Mouse (Mus musculus) Patski (cell line): ENCODE results near the gene Tnfrsf23. TPM values are rescaled to one million over a fixed set of nuclear protein-coding genes. Genes with fewer than 3 reads are reported as not detected.

ENCODE experiments used
- ATAC-seq: fragments of 100-300 bp; one replicate; pipeline ENCODE4 v1.8.0; 2021
- CTCF ChIA-PET: fragments of 350-600 bp; sonication (Branson Sonifier 250); formaldehyde crosslinking; loops from one replicate; lab custom pipeline; 2022; ENCODE audit warnings: inconsistent platforms; lab: Charles Lee
- POLR2A ChIA-PET: fragments of 350-600 bp; sonication (Branson Sonifier 250); formaldehyde crosslinking; loops from one replicate; lab custom pipeline; 2022; ENCODE audit warnings: antibody characterized with exemption, inconsistent platforms; lab: Charles Lee
- DNase-seq: peaks from one replicate; pipeline ENCODE4 v3.0.0-alpha.2; 2011; ENCODE audit warnings: low read depth, low spot score
- H3K27me3 ChIP-seq: fragments of 371-371 bp; one replicate; pipeline ENCODE4 v1.5.1; 2021
- CTCF ChIP-seq: fragments of 100-300 bp; IDR thresholded peaks from one replicate; pipeline ENCODE4 v1.5.1; 2021
- in situ Hi-C: fragments of 300-500 bp; cut with MboI; formaldehyde crosslinking; loops from 3 replicates; pipeline ENCODE4 v1.11.1; 2018; ENCODE audit warnings: low pct_unique_long_range_greater_than_20kb, mixed read lengths
- polyA plus RNA-seq: library from polyadenylated mRNA; unstranded; gene quantifications from one replicate; pipeline ENCODE4 v1.2.3, GENCODE M21; 2021

Tnfrsf23 gene
- polyA plus RNA-seq = 20.6 TPM

- POLR2A ChIA-PET = interaction anchor here (0.5 to 1.0 kb wide), 4 partner anchors 25 to 145 kb away, joined by 3 to 7 read pairs (median 4); no protein-coding TSS in a partner anchor
- in situ Hi-C loops = no loop called here
- DNase-seq = no peak
- CTCF ChIA-PET = interaction anchor here (0.8 to 2.7 kb wide), 3 partner anchors 21 to 47 kb away, joined by 3 to 7 read pairs (median 3); no protein-coding TSS in a partner anchor
- peak; percentile 83 for ATAC-seq
- TF ChIP-seq CTCF = no peak
- H3K27me3 ChIP-seq = no peaks in the 10 kb centered on the region
Observed at GRCm38 (mm10) chr7:143685359-143686067, at the start of gene Tnfrsf23. TSS of gene Tnfrsf23 (minus strand) at chr7:143685872.

DNA sequence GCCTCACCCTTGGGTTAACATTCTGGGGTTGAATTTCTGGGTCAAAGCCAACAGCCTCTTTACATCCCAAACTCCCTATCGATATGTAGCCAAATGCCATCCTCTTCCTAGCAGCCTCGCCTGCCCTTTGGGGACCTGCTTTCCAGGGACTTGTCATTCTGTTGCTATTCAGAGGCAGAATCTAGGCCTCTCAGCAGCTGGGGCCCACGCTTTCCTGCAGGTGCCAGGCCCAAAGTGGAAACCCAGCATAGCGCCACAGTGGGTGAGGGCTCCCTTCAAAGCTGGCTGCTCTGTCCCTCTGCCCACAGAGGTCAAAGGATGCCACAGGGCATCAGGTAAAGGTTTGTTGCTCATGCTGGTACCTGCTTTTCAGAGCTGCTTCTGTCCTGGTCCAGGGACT is 48.1 kb upstream of the Tnfrsf23 start:
- ATAC-seq (no peak), DNase-seq (no peak)
- ChIA-PET POLR2A (no interaction called here), CTCF (no interaction called here)
- H3K27me3 ChIP-seq = no peaks in the 10 kb centered on the region
- in situ Hi-C loops = no loop called here
- TF ChIP-seq CTCF = no peak

GRCm38 (mm10) chr7:143729886-143730285 is 44.2 kb upstream of the Tnfrsf23 start:
- DNase-seq (no peak), ATAC-seq (no peak)
- TF ChIP-seq CTCF = no peak
- CTCF ChIA-PET = no interaction called here
- in situ Hi-C loops = no loop called here
- POLR2A ChIA-PET = no interaction called here
- no peaks in the 10 kb centered on the region for H3K27me3 ChIP-seq

DNA sequence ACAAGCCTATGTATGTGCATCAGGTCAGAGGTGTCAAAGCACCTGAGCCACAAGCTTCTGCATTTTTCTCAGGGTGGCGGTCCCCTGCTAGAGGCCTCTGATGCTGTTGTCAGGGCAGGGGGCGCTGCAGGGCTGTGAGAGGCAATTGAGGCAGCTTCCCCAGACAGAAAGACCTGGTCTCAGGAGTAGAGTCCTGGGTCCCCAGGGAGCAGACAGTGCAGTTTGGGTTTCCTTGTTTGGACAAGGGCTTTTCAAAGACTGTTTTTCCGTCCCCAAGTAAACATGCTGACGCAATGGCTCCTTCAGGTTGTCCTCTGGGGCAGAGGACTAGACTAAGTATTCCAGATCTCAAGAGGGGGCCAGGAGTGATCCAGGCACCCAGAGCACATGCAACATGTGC is 40.7 kb upstream of the Tnfrsf23 start:
- ChIA-PET CTCF (no interaction called here), POLR2A (no interaction called here)
- no peak for TF ChIP-seq CTCF
- no peak for ATAC-seq
- no peak for DNase-seq
- H3K27me3 ChIP-seq = no peaks in the 10 kb centered on the region
- in situ Hi-C loops = no loop called here

DNA sequence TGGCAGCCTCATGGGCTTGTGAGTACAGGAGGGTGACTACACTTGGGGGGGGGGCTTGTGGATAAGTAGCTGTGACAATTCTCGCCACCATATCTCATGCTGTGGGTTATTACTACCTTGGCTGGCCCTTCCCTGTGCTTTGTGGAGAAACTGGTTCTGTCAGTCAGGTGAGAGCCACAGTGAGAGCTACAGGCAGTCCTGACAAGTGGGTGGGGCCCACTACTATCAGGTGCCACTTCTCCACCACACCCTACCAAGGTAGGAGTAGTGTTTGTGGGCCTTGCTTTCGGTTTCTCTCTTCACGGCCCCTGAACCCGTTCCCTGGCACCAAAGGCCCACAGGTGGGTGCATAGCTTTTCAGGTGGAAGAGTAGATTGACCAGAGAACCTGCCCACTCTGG is 38.2 kb upstream of the Tnfrsf23 start:
- in situ Hi-C loops = no loop called here
- H3K27me3 ChIP-seq = no peaks in the 10 kb centered on the region
- ATAC-seq (no peak), DNase-seq (no peak)
- no peak for TF ChIP-seq CTCF
- CTCF ChIA-PET = interaction anchor here (1.0 to 2.6 kb wide), 3 partner anchors 11 to 25 kb away, joined by 3 to 8 read pairs (median 4); no protein-coding TSS in a partner anchor
- POLR2A ChIA-PET = no interaction called here

DNA sequence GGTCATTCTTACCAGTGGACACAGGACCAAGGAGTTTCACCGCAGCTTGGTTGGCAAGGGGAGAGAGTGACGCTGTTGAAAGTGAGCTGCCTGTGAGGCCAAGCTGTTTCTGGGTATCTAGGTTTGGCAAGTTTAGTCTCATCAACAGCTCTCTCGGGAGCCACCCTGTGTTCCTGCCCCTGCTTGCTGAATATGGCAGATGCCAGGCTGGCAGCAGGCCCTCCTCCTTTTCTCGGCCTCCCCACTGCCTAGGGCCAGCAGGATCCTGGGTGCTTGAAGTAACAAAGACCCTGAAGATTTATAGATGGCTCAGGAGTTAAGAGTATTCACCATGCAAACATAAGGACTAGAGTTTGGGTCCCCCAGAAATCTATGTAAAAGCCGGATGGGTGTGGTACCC is 37.0 kb upstream of the Tnfrsf23 start:
- in situ Hi-C loops = no loop called here
- ATAC-seq = no peak
- ChIA-PET CTCF (interaction anchor here (2.6 kb wide), 1 partner anchor 26 kb away, joined by 8 read pairs; no protein-coding TSS in a partner anchor), POLR2A (interaction anchor here (1.3 kb wide), 1 partner anchor 9 kb away, joined by 5 read pairs; no protein-coding TSS in a partner anchor)
- DNase-seq = no peak
- no peak for TF ChIP-seq CTCF
- H3K27me3 ChIP-seq = no peaks in the 10 kb centered on the region

DNA sequence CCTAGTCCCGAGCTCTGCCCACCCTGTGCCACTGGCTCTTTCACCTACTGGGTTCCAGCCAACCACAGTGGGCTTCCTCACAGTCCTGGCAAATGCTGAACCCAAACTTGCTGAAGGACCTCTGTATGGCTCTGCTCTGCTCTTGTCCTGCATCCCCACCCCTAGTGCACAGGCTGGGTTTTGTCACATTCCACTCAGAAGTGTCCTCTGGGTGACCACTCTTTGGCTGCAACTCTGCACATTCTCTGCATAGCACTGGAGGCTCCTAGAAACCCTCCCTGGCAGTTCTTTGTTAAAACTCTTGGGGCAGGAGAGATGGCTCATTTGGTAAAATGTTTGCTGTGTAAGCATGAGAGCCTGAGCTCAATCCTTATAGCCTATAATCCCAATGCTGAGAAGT is 32.1 kb upstream of the Tnfrsf23 start:
- ChIA-PET CTCF (interaction anchor here (0.9 to 2.4 kb wide), 2 partner anchors 11 to 31 kb away, joined by 3 to 12 read pairs; no protein-coding TSS in a partner anchor), POLR2A (interaction anchor here (0.6 kb wide), 1 partner anchor 97 kb away, joined by 3 read pairs; no protein-coding TSS in a partner anchor)
- no peak for DNase-seq
- no peak for TF ChIP-seq CTCF
- ATAC-seq = no peak
- H3K27me3 ChIP-seq = no peaks in the 10 kb centered on the region
- in situ Hi-C loops = no loop called here

DNA sequence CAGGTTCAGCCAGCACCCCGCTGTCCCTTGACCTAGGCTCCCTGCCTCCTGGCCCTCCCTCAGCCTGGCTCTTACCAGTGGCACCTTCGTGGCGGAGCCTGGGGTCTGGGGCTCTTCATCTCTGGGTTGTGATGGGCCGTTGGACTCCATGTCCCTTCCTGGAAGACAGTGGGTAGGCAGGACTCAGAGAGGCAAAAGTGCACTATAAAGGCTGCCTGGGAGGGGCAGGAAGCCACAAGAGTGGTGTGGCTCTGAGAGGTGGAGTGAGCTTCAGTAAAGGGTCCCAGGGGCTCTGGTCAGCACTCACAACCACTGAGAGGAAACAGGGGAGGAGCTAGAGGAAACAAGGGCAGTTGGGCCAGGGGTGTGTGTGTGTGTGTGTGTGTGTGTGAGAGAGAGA is 27.7 kb upstream of the Tnfrsf23 start:
- TF ChIP-seq CTCF = no peak
- no peak for DNase-seq
- ChIA-PET CTCF (interaction anchor here (1.6 kb wide), 1 partner anchor 10 kb away, joined by 4 read pairs; no protein-coding TSS in a partner anchor), POLR2A (interaction anchor here (1.4 kb wide), 1 partner anchor 27 kb away, joined by 3 read pairs; no protein-coding TSS in a partner anchor)
- no peaks in the 10 kb centered on the region for H3K27me3 ChIP-seq
- no peak for ATAC-seq
- in situ Hi-C loops = no loop called here

GRCm38 (mm10) chr7:143712771-143713348 is 27.2 kb upstream of the Tnfrsf23 start:
- H3K27me3 ChIP-seq = no peaks in the 10 kb centered on the region
- POLR2A ChIA-PET = interaction anchor here (1.4 kb wide), 1 partner anchor 27 kb away, joined by 3 read pairs; no protein-coding TSS in a partner anchor
- no peak for DNase-seq
- no peak for TF ChIP-seq CTCF
- CTCF ChIA-PET = interaction anchor here (1.6 kb wide), 1 partner anchor 11 kb away, joined by 4 read pairs; no protein-coding TSS in a partner anchor
- in situ Hi-C loops = no loop called here
- no peak for ATAC-seq

DNA sequence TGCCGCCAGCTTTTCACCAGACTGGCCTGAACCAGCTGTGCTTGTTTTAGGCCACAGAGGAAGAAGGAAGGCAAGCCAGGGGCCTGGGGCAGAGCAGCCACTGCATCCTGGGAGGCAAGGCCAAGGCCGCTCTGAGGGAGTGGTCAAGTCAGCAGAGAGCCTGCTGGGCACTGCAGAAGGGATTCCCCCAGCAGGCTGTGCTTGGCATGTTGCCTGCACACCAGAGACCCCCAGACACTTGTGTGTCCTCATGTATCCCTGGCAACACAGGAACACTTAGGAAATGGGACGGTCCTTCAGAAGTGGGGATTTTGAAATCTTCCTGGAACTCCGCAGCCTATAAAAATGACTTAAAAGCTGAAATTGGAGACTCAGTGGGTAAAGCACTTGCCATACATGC is 26.4 kb upstream of the Tnfrsf23 start:
- POLR2A ChIA-PET = no interaction called here
- ATAC-seq (no peak), DNase-seq (no peak)
- no peaks in the 10 kb centered on the region for H3K27me3 ChIP-seq
- in situ Hi-C loops = no loop called here
- CTCF ChIA-PET = interaction anchor here (1.6 to 7.9 kb wide), 2 partner anchors 8 to 36 kb away, joined by 6 to 57 read pairs; no protein-coding TSS in a partner anchor
- TF ChIP-seq CTCF = no peak
